Mouse (Mus musculus) lung, adult 2 months (tissue): ENCODE data around the gene Gm9918. TPM values are rescaled to one million over a fixed set of nuclear protein-coding genes. Genes with fewer than 3 reads are reported as not detected.

Experiments used
- DNase-seq: peaks from one replicate; pipeline ENCODE4 v3.0.0; 2022
- H3K4me1 ChIP-seq: fragments of 200-500 bp; 2 replicates; pipeline ENCODE4 v1.6.1; 2011; ENCODE audit warnings: low read length; ENCODE audit not compliant: control insufficient read depth, insufficient read depth
- H3K4me3 ChIP-seq: fragments of 200-500 bp; replicated peaks from 2 replicates; pipeline ENCODE3; 2011; ENCODE audit warnings: low read depth, mild to moderate bottlenecking, control low read depth, low read length; ENCODE audit errors: extremely low read depth
- CTCF ChIP-seq: fragments of 200-500 bp; IDR thresholded peaks from 2 replicates; pipeline ENCODE4 v1.5.1; 2011; ENCODE audit warnings: mild to moderate bottlenecking, low read length, control low read depth; ENCODE audit not compliant: insufficient read depth
- POLR2A ChIP-seq: fragments of 200-500 bp; IDR thresholded peaks from 2 replicates; pipeline ENCODE4 v1.6.1; 2011; ENCODE audit warnings: low read depth, mild to moderate bottlenecking, control low read depth, low read length, borderline replicate concordance; ENCODE audit errors: extremely low read depth
- WGBS: fragments of 180-500 bp; shearing (Covaris S2); methylation state at CpG from one replicate; pipeline ENCODE4 v1.1.7; 2018; 5-methylcytosine and 5-hydroxymethylcytosine counted together
- polyA plus RNA-seq: library from polyadenylated mRNA; depleted of rRNA; stranded (reverse); fragments of >200 nt; gene quantifications from 2 replicates; pipeline ENCODE4 v1.2.3, GENCODE M21; 2012

The Gm9918 gene
- polyA plus RNA-seq, 1 experiment, result 0.60 TPM

DNA sequence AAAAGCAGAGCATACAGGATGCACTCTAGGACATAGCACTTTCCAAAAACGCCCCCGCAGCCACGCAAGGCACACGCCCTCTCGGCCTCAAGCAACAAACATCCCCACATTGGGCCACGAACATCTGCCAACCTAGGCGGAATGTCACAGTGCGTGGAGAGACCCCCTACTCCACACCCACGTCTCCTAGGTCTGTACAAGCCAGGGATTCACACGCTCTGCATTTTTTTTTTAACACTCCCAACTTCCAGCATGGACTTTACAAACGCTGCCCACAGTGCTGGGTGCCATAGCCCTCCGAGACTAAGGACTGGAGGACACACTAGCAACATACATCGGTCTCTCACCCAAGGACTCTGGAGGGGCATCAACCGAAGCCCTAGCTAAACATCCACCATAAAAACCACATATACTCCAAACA is 24.9 kb upstream of the Gm9918 start:
- DNase-seq, result no peak
- H3K4me1 ChIP-seq, result peaks cover 31% of the 10 kb centered on the region
- peak overlapping the region; percentile 74 for H3K4me3 ChIP-seq
- TF ChIP-seq CTCF (no peak), POLR2A (peak; percentile 68; the same call in 1 of the 2 replicates)
- WGBS, result 5% methylated on average over 14 of the region's 14 CpGs

DNA sequence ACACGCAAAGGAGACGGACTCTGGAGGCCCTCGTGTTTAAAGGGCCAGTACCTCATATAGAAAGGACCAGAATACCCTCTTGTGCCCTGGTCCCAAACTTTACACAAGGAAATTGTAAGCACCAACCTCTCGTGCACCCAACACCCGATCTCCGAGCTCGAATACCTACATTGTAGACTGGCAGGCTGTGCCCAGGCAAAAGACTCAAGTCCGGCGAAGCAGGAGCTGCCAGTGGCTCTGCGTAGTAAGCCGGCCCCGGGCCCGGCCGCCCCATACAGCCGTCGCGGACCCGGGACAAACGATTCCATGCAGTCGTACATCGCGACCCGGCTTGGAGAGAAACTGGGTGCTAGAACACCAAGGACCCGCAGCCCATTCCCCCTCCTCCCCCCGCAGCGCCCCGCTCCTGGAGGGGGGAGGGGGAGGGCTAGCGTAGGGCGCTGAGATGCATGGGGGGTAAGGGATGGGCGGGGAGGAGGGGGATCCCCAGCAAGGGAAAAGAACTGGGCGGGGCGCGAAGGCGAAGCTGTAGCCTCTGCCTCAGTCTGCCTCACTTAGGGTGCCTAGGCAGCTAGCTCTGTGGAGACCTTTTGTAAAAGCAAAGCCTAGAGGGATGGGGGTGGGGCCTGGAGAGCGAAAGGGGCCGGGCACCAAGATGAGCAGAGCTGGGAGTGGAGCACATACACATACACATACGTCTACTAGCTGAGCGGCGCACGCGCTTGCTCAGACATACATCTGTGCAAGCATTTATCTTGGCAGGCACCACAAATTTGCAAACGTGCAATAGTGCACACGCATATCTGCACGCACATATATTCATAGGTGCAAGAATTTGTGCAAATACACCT is 24.2 kb upstream of the Gm9918 start:
- peaks cover 27% of the 10 kb centered on the region for H3K4me1 ChIP-seq
- under 1% methylated on average over 41 of the region's 44 CpGs for WGBS
- peak overlapping the region; percentile 74 for H3K4me3 ChIP-seq
- peak; percentile 74 for DNase-seq
- peak; percentile 90; the same call in 1 of the 2 replicates for TF ChIP-seq POLR2A
- no peak for TF ChIP-seq CTCF

GRCm38 (mm10) chr15:102246866-102247251 is 23.5 kb upstream of the Gm9918 start:
- H3K4me3 ChIP-seq, result peak overlapping the region; percentile 74
- WGBS, result under 1% methylated on average over 25 of the region's 35 CpGs
- peak; percentile 95 for DNase-seq
- H3K4me1 ChIP-seq, result peaks cover 23% of the 10 kb centered on the region
- TF ChIP-seq POLR2A (peak; percentile 96; the same call in 1 of the 2 replicates), CTCF (no peak)

DNA sequence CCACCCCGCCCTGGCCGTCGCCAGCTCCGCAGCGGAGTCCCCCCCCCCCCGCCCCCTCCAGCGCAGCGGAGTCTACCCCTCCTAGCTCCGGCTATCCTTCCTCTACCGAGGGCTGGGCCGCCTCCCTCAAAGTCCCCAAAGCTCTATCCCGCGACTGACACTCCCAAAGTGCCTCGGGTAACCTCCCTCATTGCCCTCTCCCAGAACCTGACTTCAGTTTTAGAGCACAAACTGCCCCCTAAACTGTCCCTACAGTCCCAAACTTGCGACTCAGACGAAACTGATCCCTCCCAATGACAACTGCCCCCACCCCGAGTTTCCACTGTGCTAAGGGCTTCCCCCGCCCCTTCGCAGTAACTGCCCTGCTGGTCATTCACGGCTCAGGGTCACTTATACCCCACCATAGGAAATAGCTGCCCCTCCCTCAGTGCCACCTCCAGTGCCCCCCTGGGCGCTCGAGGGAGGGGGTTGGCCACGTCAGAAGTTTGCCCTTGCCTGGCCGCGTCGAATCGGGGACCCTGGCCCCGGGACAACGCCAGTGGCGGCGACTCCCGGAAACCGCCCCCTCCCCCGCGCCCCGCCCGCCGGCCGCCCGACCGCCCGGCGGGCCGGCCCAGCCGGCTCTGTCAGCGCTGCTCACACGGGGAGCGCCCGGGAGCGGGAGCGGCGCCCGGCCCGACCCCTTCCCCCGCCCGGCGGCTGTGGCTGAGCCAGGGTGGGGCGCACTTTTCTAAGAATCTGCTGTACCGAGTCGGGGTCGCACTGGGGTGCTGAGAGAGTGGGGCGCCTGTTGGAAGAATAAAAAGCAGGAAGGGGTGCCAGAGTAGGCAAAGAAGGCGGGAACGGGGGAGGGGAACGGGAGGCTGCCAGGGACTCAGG is 22.9 kb upstream of the Gm9918 start:
- under 1% methylated on average over 59 of the region's 65 CpGs for WGBS
- H3K4me3 ChIP-seq, result peak overlapping the region; percentile 76
- TF ChIP-seq POLR2A (peak; percentile 58; the same call in 1 of the 2 replicates), CTCF (no peak)
- peak; percentile 87 for DNase-seq
- H3K4me1 ChIP-seq, result peaks cover 21% of the 10 kb centered on the region

DNA sequence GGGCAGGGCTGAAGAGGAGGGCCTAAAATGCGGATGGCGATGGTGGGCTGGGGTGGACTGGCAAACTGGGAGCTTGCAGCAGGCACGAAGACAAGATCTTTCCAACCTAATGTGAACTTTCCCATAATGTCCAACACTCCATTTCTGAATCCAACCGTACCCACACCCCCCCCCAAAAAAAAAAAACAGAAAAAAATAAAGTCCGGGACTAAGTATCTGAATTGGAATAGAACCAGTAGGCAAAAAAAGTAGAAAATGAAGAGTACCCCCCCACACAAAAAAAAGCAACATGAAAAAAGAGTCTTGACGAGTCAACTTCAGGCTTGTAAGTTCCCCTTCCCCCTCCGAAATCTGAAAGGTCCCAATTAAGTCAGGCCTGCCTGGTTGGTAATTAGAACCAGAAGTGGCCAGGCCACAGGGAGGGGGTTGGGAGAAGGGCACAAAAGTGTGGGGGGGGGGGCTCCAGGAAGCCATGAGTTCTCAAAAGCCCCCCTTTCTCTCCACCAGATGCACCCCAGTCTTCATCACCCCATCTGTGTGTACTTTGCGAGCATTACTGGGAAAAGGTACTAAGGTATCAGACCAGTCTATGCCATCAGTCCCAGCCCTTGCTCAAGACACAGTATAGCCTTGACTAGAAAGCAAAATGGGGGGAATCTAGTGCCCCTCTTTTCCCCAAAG is 22.1 kb upstream of the Gm9918 start:
- H3K4me3 ChIP-seq, result peak overlapping the region; percentile 76
- peaks cover 13% of the 10 kb centered on the region for H3K4me1 ChIP-seq
- TF ChIP-seq POLR2A (no peak), CTCF (no peak)
- no peak for DNase-seq
- 17% methylated on average over 8 of the region's 8 CpGs for WGBS

DNA sequence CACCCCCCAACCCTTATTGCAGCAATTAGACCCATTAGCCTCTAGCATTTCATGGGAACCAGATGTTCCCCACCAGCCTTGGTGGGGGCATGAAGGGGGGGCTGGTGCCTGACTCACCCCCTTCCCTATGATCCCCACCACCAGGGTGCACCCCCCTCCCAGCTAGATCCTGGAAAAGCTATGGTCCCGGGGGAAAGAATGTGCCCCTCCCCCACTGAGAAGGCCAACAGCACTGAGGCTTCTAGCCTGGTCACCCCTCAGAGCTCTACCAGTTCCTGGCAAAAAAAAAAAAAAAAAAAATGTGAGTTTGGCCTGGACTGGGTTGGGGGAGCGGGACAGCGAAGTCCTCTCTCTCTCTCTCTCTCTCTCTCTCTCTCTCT is 21.6 kb upstream of the Gm9918 start:
- TF ChIP-seq POLR2A, result no peak
- no peak for TF ChIP-seq CTCF
- H3K4me3 ChIP-seq, result no peak overlapping the region
- no peak for DNase-seq
- WGBS, result 19% methylated on average over 3 of the region's 3 CpGs
- H3K4me1 ChIP-seq, result peaks cover 13% of the 10 kb centered on the region

- Histone ChIP-seq H3K4me3 (no peak overlapping the region), H3K4me1 (peaks cover 9% of the 10 kb centered on the region)
- peak; percentile 42 for DNase-seq
- 7% methylated on average over 13 of the region's 13 CpGs for WGBS
- TF ChIP-seq POLR2A (no peak), CTCF (no peak)
These were observed 21.1 kb upstream of the Gm9918 start for GRCm38 (mm10) chr15:102249251-102249691.

GRCm38 (mm10) chr15:102249967-102250366 is 20.4 kb upstream of the Gm9918 start:
- H3K4me3 ChIP-seq, result no peak overlapping the region
- WGBS, result 64% methylated on average over 9 of the region's 9 CpGs
- no peak for TF ChIP-seq CTCF
- TF ChIP-seq POLR2A, result no peak
- DNase-seq, result no peak
- H3K4me1 ChIP-seq, result peaks cover 9% of the 10 kb centered on the region

GRCm38 (mm10) chr15:102250521-102250920 is 19.8 kb upstream of the Gm9918 start:
- H3K4me1 ChIP-seq, result peaks cover 9% of the 10 kb centered on the region
- no peak for DNase-seq

More at GRCm38 (mm10) chr15:102250521-102250920, 19.8 kb upstream of the Gm9918 start:
- WGBS, result 86% methylated on average over 5 of the region's 5 CpGs
- no peak overlapping the region for H3K4me3 ChIP-seq
- TF ChIP-seq CTCF, result no peak
- no peak for TF ChIP-seq POLR2A
